Mouse (Mus musculus): ENCODE data around the gene Wipf1. TPM values are rescaled to one million over a fixed set of nuclear protein-coding genes. Genes with fewer than 3 reads are reported as not detected.

Wipf1 gene
- total RNA-seq, 2 experiments from 2014 or later: 17.4 to 19.8 TPM

- no peak for DNase-seq
- intact Hi-C loops (cut with DNase I; ENCODE audit: low total_unique reads): no loop called here
Measured at GRCm38 (mm10) chr2:73454186-73454585, 75.3 kb downstream of the Wipf1 start.

GRCm38 (mm10) chr2:73453717-73454116 lies 75.8 kb downstream of the Wipf1 start:
- intact Hi-C loops (cut with DNase I; ENCODE audit: low total_unique reads): no loop called here
- no peak for DNase-seq

- intact Hi-C loops (cut with DNase I; ENCODE audit: low total_unique reads): no loop called here
- DNase-seq: peak; percentile 69
Measured at GRCm38 (mm10) chr2:73453085-73453484, 76.4 kb downstream of the Wipf1 start.

GRCm38 (mm10) chr2:73452556-73452955 lies 77.0 kb downstream of the Wipf1 start:
- intact Hi-C loops (cut with DNase I; ENCODE audit: low total_unique reads): no loop called here
- DNase-seq: no peak

GRCm38 (mm10) chr2:73451541-73451940 lies 78.0 kb downstream of the Wipf1 start:
- intact Hi-C loops (cut with DNase I; ENCODE audit: low total_unique reads): no loop called here
- no peak for DNase-seq

GRCm38 (mm10) chr2:73450172-73450715 lies 79.3 kb downstream of the Wipf1 start:
- intact Hi-C loops (cut with DNase I; ENCODE audit: low total_unique reads): no loop called here
- DNase-seq: no peak

- intact Hi-C loops (cut with DNase I; ENCODE audit: low total_unique reads): no loop called here
- DNase-seq: no peak
Measured at GRCm38 (mm10) chr2:73443985-73444384, 85.5 kb downstream of the Wipf1 start.

GRCm38 (mm10) chr2:73442015-73442414 lies 87.5 kb downstream of the Wipf1 start:
- intact Hi-C loops (cut with DNase I; ENCODE audit: low total_unique reads): no loop called here
- no peak for DNase-seq

- intact Hi-C loops (cut with DNase I; ENCODE audit: low total_unique reads): no loop called here
- DNase-seq: no peak
Measured at GRCm38 (mm10) chr2:73440319-73440718, 89.2 kb downstream of the Wipf1 start.

- intact Hi-C loops (cut with DNase I; ENCODE audit: low total_unique reads): no loop called here
- no peak for DNase-seq
Measured at GRCm38 (mm10) chr2:73436976-73437375, 92.6 kb downstream of the Wipf1 start.

- no peak for DNase-seq
- intact Hi-C loops (cut with DNase I; ENCODE audit: low total_unique reads): no loop called here
Measured at GRCm38 (mm10) chr2:73435847-73436246, 93.7 kb downstream of the Wipf1 start.

- intact Hi-C loops (cut with DNase I; ENCODE audit: low total_unique reads): no loop called here
- peak; percentile 42 for DNase-seq
Measured at GRCm38 (mm10) chr2:73431959-73432396, 97.6 kb downstream of the Wipf1 start.

- peak; percentile 50 for DNase-seq
Measured at GRCm38 (mm10) chr2:73428803-73429468, 100.6 kb downstream of the Wipf1 start.

GRCm38 (mm10) chr2:73427293-73427692 lies 102.2 kb downstream of the Wipf1 start:
- intact Hi-C loops (cut with DNase I; ENCODE audit: low total_unique reads): no loop called here
- peak; percentile 30 for DNase-seq

More at GRCm38 (mm10) chr2:73428803-73429468, 100.6 kb downstream of the Wipf1 start:
- intact Hi-C loops (cut with DNase I; ENCODE audit: low total_unique reads): no loop called here

GRCm38 (mm10) chr2:73425822-73426221 lies 103.7 kb downstream of the Wipf1 start:
- intact Hi-C loops (cut with DNase I; ENCODE audit: low total_unique reads): no loop called here
- no peak for DNase-seq

- DNase-seq: no peak
- intact Hi-C loops (cut with DNase I; ENCODE audit: low total_unique reads): no loop called here
Measured at GRCm38 (mm10) chr2:73419730-73420129, 109.8 kb downstream of the Wipf1 start.

- intact Hi-C loops (cut with DNase I; ENCODE audit: low total_unique reads): no loop called here
- DNase-seq: peak; percentile 43
Measured at GRCm38 (mm10) chr2:73419285-73419684, 110.2 kb downstream of the Wipf1 start.

GRCm38 (mm10) chr2:73415892-73416291 lies 113.6 kb downstream of the Wipf1 start:
- no peak for DNase-seq
- intact Hi-C loops (cut with DNase I; ENCODE audit: low total_unique reads): no loop called here

GRCm38 (mm10) chr2:73410076-73410475 lies 119.5 kb downstream of the Wipf1 start:
- intact Hi-C loops (cut with DNase I; ENCODE audit: low total_unique reads): no loop called here
- DNase-seq: no peak

- intact Hi-C loops (cut with DNase I; ENCODE audit: low total_unique reads): no loop called here
- no peak for DNase-seq
Measured at GRCm38 (mm10) chr2:73407662-73408061, 121.9 kb downstream of the Wipf1 start.

GRCm38 (mm10) chr2:73406336-73406915 lies 123.1 kb downstream of the Wipf1 start:
- DNase-seq: no peak
- intact Hi-C loops (cut with DNase I; ENCODE audit: low total_unique reads): no loop called here
